Mouse (Mus musculus) thymus, adult 2 months (tissue): ENCODE results near the gene Tmem259. TPM values are rescaled to one million over a fixed set of nuclear protein-coding genes. Genes with fewer than 3 reads are reported as not detected.

Source experiments
- DNase-seq: peaks from one replicate; pipeline ENCODE4 v3.0.0; 2021
- H3K27ac ChIP-seq: fragments of 200-500 bp; 2 replicates; pipeline ENCODE4 v1.5.1; 2012; ENCODE audit warnings: low read length, control low read depth; ENCODE audit not compliant: control insufficient read depth, insufficient read depth
- H3K27me3 ChIP-seq: fragments of 200-500 bp; 2 replicates; pipeline ENCODE4 v1.6.1; 2012; ENCODE audit warnings: mild to moderate bottlenecking, low read length, moderate library complexity, mixed read lengths; ENCODE audit not compliant: control insufficient read depth, insufficient read depth
- H3K36me3 ChIP-seq: fragments of 200-500 bp; 2 replicates; pipeline ENCODE4 v1.6.1; 2012; ENCODE audit warnings: mild to moderate bottlenecking, low read length, moderate library complexity; ENCODE audit not compliant: control insufficient read depth, insufficient read depth
- H3K4me1 ChIP-seq: fragments of 200-500 bp; replicated peaks from 2 replicates; pipeline ENCODE4 v1.6.1; 2012; ENCODE audit warnings: low read length; ENCODE audit not compliant: control insufficient read depth, insufficient read depth
- H3K4me3 ChIP-seq: fragments of 200-500 bp; 2 replicates; pipeline ENCODE4 v1.5.1; 2012; ENCODE audit warnings: mild to moderate bottlenecking, low read length, control low read depth, moderate library complexity; ENCODE audit not compliant: control insufficient read depth, insufficient read depth
- CTCF ChIP-seq: fragments of 200-500 bp; IDR thresholded peaks from 2 replicates; pipeline ENCODE4 v1.5.1; 2012; ENCODE audit warnings: mild to moderate bottlenecking, control low read depth, low read length, moderate library complexity, borderline replicate concordance; ENCODE audit not compliant: control insufficient read depth, poor library complexity, insufficient read depth; ENCODE audit errors: extremely low read depth
- POLR2A ChIP-seq: fragments of 200-500 bp; IDR thresholded peaks from 2 replicates; pipeline ENCODE4 v1.6.1; 2012; ENCODE audit warnings: mild to moderate bottlenecking, low read length, control low read depth, moderate library complexity; ENCODE audit not compliant: control insufficient read depth, poor library complexity, insufficient read depth; ENCODE audit errors: extremely low read depth
- WGBS: fragments of 180-500 bp; shearing (Covaris S2); methylation state at CpG from one replicate; pipeline ENCODE4 v1.1.7; 2018; 5-methylcytosine and 5-hydroxymethylcytosine counted together
- polyA plus RNA-seq: library from polyadenylated mRNA; depleted of rRNA; stranded (reverse); fragments of >200 nt; gene quantifications from 2 replicates; pipeline ENCODE4 v1.2.3, GENCODE M21; 2012

The Tmem259 gene
- polyA plus RNA-seq, 1 experiment: 566 TPM

- 10% methylated on average over 47 of the region's 47 CpGs for WGBS
- H3K36me3 ChIP-seq: 0 out of 2 replicates have a peak, but pooled peaks cover 6% of the 10 kb centered on the region
- H3K27ac ChIP-seq: no peak within 1 kb of the TSS
- no peak for DNase-seq
- no peak within 1 kb of the TSS for H3K4me3 ChIP-seq
- H3K4me1 ChIP-seq: no peaks in the 10 kb centered on the region
- TF ChIP-seq POLR2A (no peak), CTCF (no peak)
- H3K27me3 ChIP-seq: peaks cover 8% of the 10 kb centered on the region; the same call in 1 of the 2 replicates
Measured at GRCm38 (mm10) chr10:79970415-79971182, 13.5 kb downstream of the Tmem259 start, which contains the start of gene Grin3b. Gene Grin3b, plus strand, starts transcription at chr10:79970715.

- Histone ChIP-seq H3K27me3 (peaks cover 8% of the 10 kb centered on the region; the same call in 1 of the 2 replicates), H3K4me3 (no peak overlapping the region), H3K27ac (no peak overlapping the region), H3K36me3 (peaks cover 5% of the 10 kb centered on the region; the same call in 1 of the 2 replicates), H3K4me1 (no peaks in the 10 kb centered on the region)
- WGBS: 75% methylated on average over 3 of the region's 3 CpGs
- TF ChIP-seq CTCF: no peak
- no peak for TF ChIP-seq POLR2A
- no peak for DNase-seq
Measured at GRCm38 (mm10) chr10:79969124-79969568, 15.0 kb downstream of the Tmem259 start.

GRCm38 (mm10) chr10:79968181-79968580 lies 15.9 kb downstream of the Tmem259 start:
- no peak for TF ChIP-seq CTCF
- no peak for TF ChIP-seq POLR2A
- Histone ChIP-seq H3K4me1 (no peaks in the 10 kb centered on the region), H3K27me3 (peaks cover 8% of the 10 kb centered on the region; the same call in 1 of the 2 replicates), H3K27ac (no peak overlapping the region), H3K4me3 (no peak overlapping the region), H3K36me3 (peaks cover 5% of the 10 kb centered on the region; the same call in 1 of the 2 replicates)
- WGBS: 100% methylated on average over 1 of the region's 1 CpGs
- no peak for DNase-seq

- DNase-seq: no peak
Measured at GRCm38 (mm10) chr10:79966886-79967400, 17.2 kb downstream of the Tmem259 start.

GRCm38 (mm10) chr10:79965325-79965724 lies 18.8 kb downstream of the Tmem259 start:
- H3K27ac ChIP-seq: no peak overlapping the region
- no peak overlapping the region for H3K4me3 ChIP-seq
- TF ChIP-seq POLR2A (no peak), CTCF (no peak)
- 98% methylated on average over 5 of the region's 5 CpGs for WGBS
- H3K36me3 ChIP-seq: peaks cover 5% of the 10 kb centered on the region; the same call in 1 of the 2 replicates
- DNase-seq: no peak
- peaks cover 5% of the 10 kb centered on the region for H3K4me1 ChIP-seq
- H3K27me3 ChIP-seq: 0 out of 2 replicates have a peak, but pooled peaks cover under 1% of the 10 kb centered on the region

More at GRCm38 (mm10) chr10:79966886-79967400, 17.2 kb downstream of the Tmem259 start:
- no peak for TF ChIP-seq CTCF
- no peak for TF ChIP-seq POLR2A
- Histone ChIP-seq H3K27ac (no peak overlapping the region), H3K4me3 (no peak overlapping the region), H3K36me3 (peaks cover 5% of the 10 kb centered on the region; the same call in 1 of the 2 replicates), H3K4me1 (no peaks in the 10 kb centered on the region), H3K27me3 (peaks cover 8% of the 10 kb centered on the region; the same call in 1 of the 2 replicates)
- WGBS: 95% methylated on average over 5 of the region's 5 CpGs

GRCm38 (mm10) chr10:79964727-79965126 lies 19.4 kb downstream of the Tmem259 start:
- no peak for DNase-seq
- H3K36me3 ChIP-seq: peaks cover 5% of the 10 kb centered on the region; the same call in 1 of the 2 replicates
- TF ChIP-seq POLR2A (no peak), CTCF (no peak)
- 97% methylated on average over 7 of the region's 7 CpGs for WGBS
- peaks cover 6% of the 10 kb centered on the region for H3K4me1 ChIP-seq
- no peak overlapping the region for H3K4me3 ChIP-seq
- H3K27ac ChIP-seq: no peak overlapping the region
- H3K27me3 ChIP-seq: no peaks in the 10 kb centered on the region
